Mouse (Mus musculus): ENCODE results near the gene Olfr798. TPM values are rescaled to one million over a fixed set of nuclear protein-coding genes. Genes with fewer than 3 reads are reported as not detected.

The Olfr798 gene
- not detected for total RNA-seq (2021)
- long read RNA-seq, experiment 1: 0 reads
- long read RNA-seq, experiment 2: 0 reads

DNA sequence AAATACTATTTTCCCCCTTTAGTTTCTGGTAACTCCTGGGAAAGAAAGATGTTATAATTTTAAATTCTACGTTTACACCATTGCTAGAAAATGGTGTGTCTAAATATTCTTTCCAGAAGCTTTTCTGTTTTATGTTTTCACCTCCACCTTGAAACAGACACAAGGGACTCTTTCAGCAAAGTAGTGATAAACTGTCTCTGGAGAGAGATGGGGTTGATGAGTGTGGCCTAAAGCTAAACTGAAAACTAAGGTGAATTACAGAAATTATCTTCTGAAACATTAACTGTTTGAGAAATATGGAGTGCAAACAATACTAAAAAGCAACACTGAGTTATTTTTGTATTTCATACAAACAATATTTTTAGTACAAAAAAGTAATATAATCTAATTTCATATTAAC, at the start of gene Olfr798:
Gene Olfr798, minus strand, starts transcription at position 101 of the 400 bp plus-strand sequence.
- intact Hi-C loops (cut with DNase I): no loop called here

DNA sequence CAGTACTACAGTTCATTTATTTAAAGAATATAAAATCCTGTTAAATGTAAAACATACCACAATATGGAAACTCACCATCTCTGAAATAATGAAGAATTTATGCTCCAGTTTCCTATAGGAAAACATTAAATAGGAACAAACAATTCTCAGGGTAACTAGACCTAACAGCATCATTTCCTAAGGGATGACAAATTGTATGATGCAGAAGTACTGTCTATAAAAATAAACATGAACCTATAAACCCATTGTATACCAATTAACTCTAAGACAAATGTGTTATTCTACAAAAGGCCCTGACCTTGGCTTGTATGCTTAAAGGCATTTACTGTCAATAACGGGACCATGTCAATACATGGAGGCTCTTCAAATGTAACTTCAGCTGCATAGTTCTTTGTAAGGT, 46.0 kb upstream of the Olfr798 start, which contains the start of gene Olfr801:
Gene Olfr801, minus strand, starts transcription at position 101 of the 400 bp plus-strand sequence.
- intact Hi-C loops (cut with DNase I): no loop called here
- no peak for DNase-seq

More for the DNA sequence above, at the start of gene Olfr798:
- DNase-seq: no peak

DNA sequence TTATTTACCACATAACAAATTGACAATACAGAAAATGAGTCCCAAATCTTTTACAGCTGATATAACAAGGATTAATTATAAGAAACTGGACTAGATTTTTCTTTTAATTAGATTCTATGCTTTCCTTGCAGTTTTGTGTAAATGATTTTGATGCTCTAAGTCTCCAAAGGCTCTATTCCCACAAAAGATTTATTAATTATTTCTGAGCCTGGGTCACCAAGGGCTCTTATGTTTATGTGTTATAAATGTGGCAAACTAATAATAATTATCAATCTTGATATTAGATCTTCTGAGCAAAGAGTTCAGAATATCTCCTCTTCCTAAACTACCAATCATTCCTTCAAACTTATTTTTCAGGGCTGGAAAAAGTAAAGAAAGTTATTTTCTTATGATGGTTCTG, 29.7 kb upstream of the Olfr798 start, which contains the start of gene Olfr800:
Gene Olfr800, plus strand, starts transcription at position 301 of the 400 bp plus-strand sequence.
- intact Hi-C loops (cut with DNase I): no loop called here
- no peak for DNase-seq

DNA sequence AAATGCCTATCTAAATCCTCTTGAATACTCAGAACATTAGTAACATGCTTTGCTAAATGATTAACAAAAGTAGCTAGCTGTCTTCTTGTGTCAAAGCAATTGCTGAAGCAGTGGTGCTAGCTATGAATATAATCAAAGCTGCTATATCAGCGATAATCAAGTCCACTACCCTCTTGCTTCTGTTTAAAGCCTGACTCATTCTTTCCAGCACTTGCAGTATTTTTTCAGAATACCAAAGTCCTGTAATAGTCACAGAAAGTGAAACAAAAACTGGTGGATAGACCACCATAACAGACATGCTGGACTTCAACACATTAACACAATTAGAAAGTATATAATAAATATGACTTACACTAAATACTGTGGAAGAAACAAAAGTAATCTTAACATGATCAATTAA, 24.0 kb upstream of the Olfr798 start:
- DNase-seq: no peak
- intact Hi-C loops (cut with DNase I): no loop called here

DNA sequence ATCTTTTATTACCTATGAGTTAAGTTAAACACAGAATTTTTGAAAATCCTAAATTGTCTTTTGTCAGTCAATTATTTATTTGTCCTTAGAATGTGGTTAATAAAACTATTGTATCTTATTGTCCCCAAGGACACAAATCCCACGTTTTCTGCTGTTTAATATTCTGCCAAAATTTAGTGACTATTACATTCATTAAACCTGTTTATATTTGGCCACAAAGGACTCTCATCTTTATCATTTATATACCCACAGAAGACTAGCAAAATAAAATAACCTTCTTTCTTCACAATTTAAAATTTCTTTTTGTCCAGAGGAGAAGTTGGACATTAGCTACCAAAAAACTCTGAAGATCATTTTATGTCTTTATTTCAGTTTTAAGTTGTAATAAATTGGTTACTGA, 9.4 kb upstream of the Olfr798 start, which contains the start of gene Olfr799:
Gene Olfr799, plus strand, starts transcription at position 301 of the 400 bp plus-strand sequence.
- intact Hi-C loops (cut with DNase I): no loop called here
- DNase-seq: no peak

DNA sequence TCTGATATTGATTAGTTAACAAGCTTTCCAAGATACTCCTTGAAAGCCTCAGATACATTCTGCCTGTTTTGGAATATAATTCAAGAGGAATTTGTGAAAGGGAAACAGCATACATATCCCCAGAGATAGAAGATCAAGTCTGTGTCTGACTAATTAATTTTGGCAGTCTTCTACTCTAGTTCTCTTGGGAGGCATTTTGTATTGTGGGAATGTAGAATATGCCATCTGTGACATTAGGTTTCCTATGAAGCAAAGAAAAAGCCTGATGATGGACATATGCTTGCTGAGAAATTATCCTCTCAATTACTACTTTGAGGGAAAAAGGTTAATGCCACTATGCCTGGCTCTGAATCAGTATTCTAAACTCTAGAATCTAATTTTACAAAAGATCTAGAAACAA, 4.5 kb downstream of the Olfr798 start:
- intact Hi-C loops (cut with DNase I): no loop called here
- no peak for DNase-seq

DNA sequence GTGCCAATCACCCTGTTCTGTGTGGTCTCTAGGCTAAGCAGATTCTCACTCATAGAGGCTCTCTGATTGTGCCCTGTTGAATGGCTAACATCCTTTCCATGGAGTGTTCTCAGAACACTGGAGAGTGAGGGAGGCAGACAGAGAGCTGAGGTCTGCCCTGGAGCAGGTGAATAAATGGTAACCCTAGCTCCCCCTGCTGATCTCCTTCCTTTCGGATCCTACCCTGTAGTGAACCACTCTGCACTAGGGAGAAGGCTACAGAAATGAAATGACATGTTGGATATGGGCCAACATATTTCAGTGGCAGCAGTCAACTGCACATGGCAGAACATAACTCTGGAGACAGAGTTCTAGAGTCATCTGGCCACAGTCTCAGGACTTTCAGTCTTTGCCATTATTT, 6.0 kb downstream of the Olfr798 start:
- DNase-seq: no peak
- intact Hi-C loops (cut with DNase I): no loop called here

DNA sequence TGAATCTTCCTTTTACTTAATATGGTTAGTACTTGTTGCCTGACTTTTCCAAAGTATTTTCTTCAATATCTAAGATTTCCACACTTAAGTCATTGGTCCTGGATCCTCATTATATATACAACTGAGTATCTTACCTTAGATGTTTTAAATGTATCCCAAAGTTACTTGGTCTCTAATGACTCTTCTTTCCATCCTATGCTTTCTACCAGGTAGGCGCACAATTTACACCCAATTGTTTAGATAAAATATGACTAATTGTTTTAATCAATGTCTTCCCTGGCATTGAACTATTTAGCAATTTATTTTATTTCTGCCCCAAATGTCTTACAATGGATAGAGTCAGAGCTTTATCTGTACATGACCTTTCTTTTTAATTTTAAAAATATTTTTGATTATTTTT, 15.3 kb downstream of the Olfr798 start, which contains the start of gene Olfr796:
Gene Olfr796, minus strand, starts transcription at position 101 of the 400 bp plus-strand sequence.
- intact Hi-C loops (cut with DNase I): no loop called here
- no peak for DNase-seq

DNA sequence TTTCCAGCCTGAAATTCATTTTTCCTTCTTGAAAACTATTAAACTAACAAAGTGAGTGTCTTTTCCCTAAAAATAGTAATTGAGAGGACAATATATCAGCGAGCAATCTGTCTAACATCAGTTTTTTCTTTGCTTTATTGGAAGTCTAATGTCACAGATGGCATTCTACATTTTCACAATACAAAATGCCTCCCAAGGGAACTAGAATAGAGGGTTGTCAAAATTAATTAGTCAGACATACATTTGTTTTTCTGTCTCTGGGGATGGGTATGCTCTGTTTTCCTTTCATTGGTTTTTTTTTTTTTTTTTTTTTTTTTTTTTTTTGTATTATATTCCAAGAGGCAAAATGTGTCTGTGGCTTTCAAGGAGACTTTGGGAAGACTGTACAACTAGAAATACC, 50.7 kb downstream of the Olfr798 start:
- intact Hi-C loops (cut with DNase I): no loop called here
- no peak for DNase-seq

Small RNAs within 50 kb of the gene (microRNA-seq; reads per million reads assigned to microRNA genes)
- 0 reads per million in 2 experiments for gene Gm23252

Other genes with a start within 250 kb of the Olfr798 start
- gene Olfr784, start 243.9 kb downstream of the Olfr798 start, total RNA-seq (2021): not detected
- gene Olfr785, start 222.5 kb downstream of the Olfr798 start, total RNA-seq (2021): not detected
- not detected for gene Olfr786, start 200.6 kb downstream of the Olfr798 start, total RNA-seq (2021)
- gene Olfr787, start 166.1 kb downstream of the Olfr798 start, total RNA-seq (2021): not detected
- not detected for gene Olfr788, start 156.9 kb downstream of the Olfr798 start, total RNA-seq (2021)
- gene Olfr789, start 143.2 kb downstream of the Olfr798 start, total RNA-seq (2021): not detected
- not detected for gene Olfr790, start 129.4 kb downstream of the Olfr798 start, total RNA-seq (2021)
- not detected for gene Olfr791, start 106.1 kb downstream of the Olfr798 start, total RNA-seq (2021)
- gene Olfr792, start 88.8 kb downstream of the Olfr798 start, total RNA-seq (2021): not detected
- gene Olfr794, start 60.3 kb downstream of the Olfr798 start, total RNA-seq (2021): not detected
- not detected for gene Olfr796, start 15.4 kb downstream of the Olfr798 start, total RNA-seq (2021)
- not detected for gene Olfr799, start 9.6 kb upstream of the Olfr798 start, total RNA-seq (2021)
- not detected for gene Olfr800, start 29.8 kb upstream of the Olfr798 start, total RNA-seq (2021)
- gene Olfr801, start 45.9 kb upstream of the Olfr798 start, total RNA-seq (2021): not detected
- gene Olfr802, start 60.2 kb upstream of the Olfr798 start, total RNA-seq (2021): not detected
- not detected for gene Olfr803, start 66.4 kb upstream of the Olfr798 start, total RNA-seq (2021)
- not detected for gene Olfr804, start 75.3 kb upstream of the Olfr798 start, total RNA-seq (2021)
- not detected for gene Olfr805, start 101.4 kb upstream of the Olfr798 start, total RNA-seq (2021)
- not detected for gene Olfr806, start 114.0 kb upstream of the Olfr798 start, total RNA-seq (2021)
- not detected for gene Olfr807, start 129.9 kb upstream of the Olfr798 start, total RNA-seq (2021)
- gene Olfr808, start 137.5 kb upstream of the Olfr798 start, total RNA-seq (2021): not detected
- not detected for gene Olfr809, start 146.7 kb upstream of the Olfr798 start, total RNA-seq (2021)
- gene Olfr810, start 167.0 kb upstream of the Olfr798 start, total RNA-seq (2021): not detected
- not detected for gene Olfr811, start 176.5 kb upstream of the Olfr798 start, total RNA-seq (2021)
- not detected for gene Olfr812, start 218.2 kb upstream of the Olfr798 start, total RNA-seq (2021)
- gene Olfr813, start 227.4 kb upstream of the Olfr798 start, total RNA-seq (2021): not detected